Comparison of ENCODE assay signal across 9 mouse cellular contexts in genomic region chr12:79131706-79132460, GRCm38 (mm10). TPM values are rescaled to one million over a fixed set of nuclear protein-coding genes. Genes with fewer than 3 reads are reported as not detected.
DNase-seq lines count a peak whose midpoint lies in the region; ATAC-seq lines count a peak whose summit lies in the region.
"Had no signal": no experiment of that assay in that cellular context is flagged by ENCODE, and none has a peak within 500 bp of the region (broad histone marks: within the 10 kb centered on the region; RNA-seq: fewer than 3 reads in every experiment).

No protein-coding gene starts in this region.

- no peaks in the 10 kb centered on the region for H3K9me3 ChIP-seq in kidney, embryonic 14.5 days (ENCODE audit: control insufficient read depth, low read length)
- no peaks in the 10 kb centered on the region for H3K9me3 ChIP-seq in forebrain, embryonic 10.5 days
- no peaks in the 10 kb centered on the region for H3K9me3 ChIP-seq in limb, embryonic 15.5 days
- H3K9me3 ChIP-seq: liver, embryonic 15.5 days had no signal

- H3K4me3 ChIP-seq in kidney, embryonic 14.5 days (ENCODE audit: low read length), result peak overlapping the region; percentile 31; the same call in 1 of the 2 replicates
- H3K4me3 ChIP-seq in forebrain, embryonic 10.5 days, result peak overlapping the region; percentile 59
- peak overlapping the region; percentile 45; the same call in 1 of the 2 replicates for H3K4me3 ChIP-seq in limb, embryonic 15.5 days

- H3K4me2 ChIP-seq in kidney, embryonic 14.5 days (replicated peaks; ENCODE audit: low read depth, low read length), result peak overlapping the region; percentile 49; the same call in 1 of the 2 replicates
- peak overlapping the region; percentile 91; the same call in 1 of the 2 replicates for H3K4me2 ChIP-seq in limb, embryonic 15.5 days

- peaks cover 32% of the 10 kb centered on the region for H3K27me3 ChIP-seq in kidney, embryonic 14.5 days (ENCODE audit: control insufficient read depth, insufficient read depth, low read length)
- H3K27me3 ChIP-seq in forebrain, embryonic 10.5 days (ENCODE audit: poor library complexity, severe bottlenecking), result peaks cover 45% of the 10 kb centered on the region
- peaks cover 42% of the 10 kb centered on the region for H3K27me3 ChIP-seq in limb, embryonic 15.5 days

- no peak for ATAC-seq in kidney, embryonic 14.5 days (ENCODE audit: low FRiP score, low TSS enrichment)
- ATAC-seq in limb, embryonic 15.5 days (ENCODE audit: insufficient number of reproducible peaks, low FRiP score, low TSS enrichment, low read depth), result no peak
- peak; percentile 67 for ATAC-seq in neutrophil, adult 5-6 weeks (ENCODE audit: extremely low read depth, insufficient number of reproducible peaks, low FRiP score, poor library complexity, severe bottlenecking)

- H3K9ac ChIP-seq in kidney, embryonic 14.5 days (ENCODE audit: low read depth, low read length), result no peak overlapping the region
- H3K9ac ChIP-seq in limb, embryonic 15.5 days, result no peak overlapping the region
- H3K9ac ChIP-seq: liver, embryonic 15.5 days had no signal

- H3K36me3 ChIP-seq in kidney, embryonic 14.5 days (ENCODE audit: control insufficient read depth, insufficient read depth, low read length), result no peaks in the 10 kb centered on the region
- no peaks in the 10 kb centered on the region for H3K36me3 ChIP-seq in forebrain, embryonic 10.5 days (replicated peaks)
- H3K36me3 ChIP-seq in limb, embryonic 15.5 days, result no peaks in the 10 kb centered on the region
- H3K36me3 ChIP-seq: liver, embryonic 15.5 days had no signal

- H3K27ac ChIP-seq in kidney, embryonic 14.5 days (ENCODE audit: low read depth, low read length), result no peak overlapping the region
- no peak overlapping the region for H3K27ac ChIP-seq in forebrain, embryonic 10.5 days
- H3K27ac ChIP-seq in limb, embryonic 15.5 days, result no peak overlapping the region
- H3K27ac ChIP-seq: liver, embryonic 15.5 days had no signal

- H3K4me1 ChIP-seq in kidney, embryonic 14.5 days (ENCODE audit: control insufficient read depth, insufficient read depth, low read length), result no peaks in the 10 kb centered on the region
- peaks cover 18% of the 10 kb centered on the region for H3K4me1 ChIP-seq in forebrain, embryonic 10.5 days
- peaks cover 16% of the 10 kb centered on the region for H3K4me1 ChIP-seq in limb, embryonic 15.5 days

- 23% methylated on average over 5 of the region's 5 CpGs for WGBS in kidney, embryonic 14.5 days
- 29% methylated on average over 5 of the region's 5 CpGs for WGBS in forebrain, embryonic 10.5 days
- WGBS in limb, embryonic 15.5 days, result 33% methylated on average over 5 of the region's 5 CpGs

- no peak for DNase-seq in kidney, adult 11 months
- DNase-seq in forebrain, embryonic 10.5 days (ENCODE audit: extremely low spot score, low spot score), result no peak
- DNase-seq in left cerebral cortex, adult 18-20 months (ENCODE audit: low spot score in 2 of 2), result no peak
- no peak for DNase-seq in urinary bladder, postnatal 14 days (ENCODE audit: low spot score)
- no peak for DNase-seq in ovary, postnatal 36 days (ENCODE audit: low spot score)

RNA-seq across cellular contexts. Expression of gene Arg2, which starts 1.3 kb away (rescaled TPM):
- polyA plus RNA-seq in kidney, embryonic 14.5 days (2014; fragmentation: Nextera tagmentation; extraction: Ambion mirVana), result 17.5 and 18.0 TPM in 2 replicates
- 1.5 and 2.4 TPM in 2 replicates for polyA plus RNA-seq in forebrain, embryonic 10.5 days (2016; fragmentation: Nextera tagmentation; extraction: Ambion mirVana)
- 0.70 and 0.72 TPM in 2 replicates for polyA plus RNA-seq in limb, embryonic 15.5 days (2015; fragmentation: Nextera tagmentation; extraction: Ambion mirVana)
- total RNA-seq in neutrophil, adult 5-6 weeks (2017), result 151 and 165 TPM in 2 replicates
- 1 to 10 TPM; 2.0 to 2.7 TPM for total RNA-seq in left cerebral cortex, adult 18-20 months (2021)

RNA-seq across cellular contexts. Expression of gene Vti1b, which starts 40.6 kb away (rescaled TPM):
- polyA plus RNA-seq in kidney, embryonic 14.5 days (2014; fragmentation: Nextera tagmentation; extraction: Ambion mirVana), result 77.5 and 80.4 TPM in 2 replicates
- polyA plus RNA-seq in forebrain, embryonic 10.5 days (2016; fragmentation: Nextera tagmentation; extraction: Ambion mirVana), result 90.7 and 91.4 TPM in 2 replicates
- polyA plus RNA-seq in limb, embryonic 15.5 days (2015; fragmentation: Nextera tagmentation; extraction: Ambion mirVana), result 104 and 113 TPM in 2 replicates
- total RNA-seq in neutrophil, adult 5-6 weeks (2017), result 162 and 189 TPM in 2 replicates
- 100 to 1,000 TPM; 264 to 275 TPM for total RNA-seq in left cerebral cortex, adult 18-20 months (2021)

RNA-seq across cellular contexts. Expression of gene Pigh, which starts 42.4 kb away (rescaled TPM):
- 27.1 and 36.4 TPM in 2 replicates for polyA plus RNA-seq in kidney, embryonic 14.5 days (2014; fragmentation: Nextera tagmentation; extraction: Ambion mirVana)
- 33.9 and 34.8 TPM in 2 replicates for polyA plus RNA-seq in forebrain, embryonic 10.5 days (2016; fragmentation: Nextera tagmentation; extraction: Ambion mirVana)
- polyA plus RNA-seq in limb, embryonic 15.5 days (2015; fragmentation: Nextera tagmentation; extraction: Ambion mirVana), result 35.4 and 36.1 TPM in 2 replicates
- 6.1 and 9.7 TPM in 2 replicates for total RNA-seq in neutrophil, adult 5-6 weeks (2017)
- 1 to 10 TPM; 8.3 to 9.6 TPM for total RNA-seq in left cerebral cortex, adult 18-20 months (2021)
